Mouse (Mus musculus): ENCODE data around the gene Ncaph2. TPM values are rescaled to one million over a fixed set of nuclear protein-coding genes. Genes with fewer than 3 reads are reported as not detected.

Gene Ncaph2
- polyA plus RNA-seq, 1 experiment from 2014 or later, result 65.2 TPM

DNA sequence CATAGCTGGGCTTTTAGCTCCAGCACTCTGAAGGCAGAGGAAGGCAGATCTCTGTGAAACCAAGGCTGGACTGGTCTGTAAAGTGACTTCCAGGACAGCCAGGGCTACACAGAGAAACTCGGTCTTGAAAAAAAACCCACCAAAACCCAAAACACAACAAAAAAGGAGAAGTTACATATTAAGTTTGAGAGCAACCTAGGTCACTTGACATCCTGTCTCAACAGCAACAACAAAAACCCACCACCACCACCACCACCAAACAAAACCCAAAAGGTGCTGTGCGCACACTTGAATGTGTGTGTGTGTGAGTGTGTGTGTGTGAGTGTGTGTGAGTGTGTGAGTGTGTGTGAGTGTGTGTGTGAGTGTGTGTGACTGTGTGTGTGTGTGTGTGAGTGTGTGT, 15.8 kb upstream of the Ncaph2 start:
- no peak overlapping the region for H3K9ac ChIP-seq (ENCODE audit: low read depth, low read length)
- no peak overlapping the region for H3K27ac ChIP-seq (ENCODE audit: low read depth, low read length)
- no peaks in the 10 kb centered on the region for H3K4me1 ChIP-seq (replicated peaks; ENCODE audit: control insufficient read depth, insufficient read depth, low read length)
- no peak overlapping the region for H3K4me3 ChIP-seq (ENCODE audit: low read depth, low read length)
- no peak for ATAC-seq
- TF ChIP-seq CTCF (IDR thresholded peaks at IDR 0.05; ENCODE audit: low read depth), result no peak
- H3K36me3 ChIP-seq (ENCODE audit: control insufficient read depth, insufficient read depth), result no peaks in the 10 kb centered on the region
- no peaks in the 10 kb centered on the region for H3K27me3 ChIP-seq (replicated peaks; ENCODE audit: control insufficient read depth, insufficient read depth, low read length)
- no peak overlapping the region for H3K4me2 ChIP-seq (replicated peaks; ENCODE audit: low read depth)
- WGBS, result 92% methylated on average over 2 of the region's 2 CpGs
- no peaks in the 10 kb centered on the region for H3K9me3 ChIP-seq (ENCODE audit: control insufficient read depth)

DNA sequence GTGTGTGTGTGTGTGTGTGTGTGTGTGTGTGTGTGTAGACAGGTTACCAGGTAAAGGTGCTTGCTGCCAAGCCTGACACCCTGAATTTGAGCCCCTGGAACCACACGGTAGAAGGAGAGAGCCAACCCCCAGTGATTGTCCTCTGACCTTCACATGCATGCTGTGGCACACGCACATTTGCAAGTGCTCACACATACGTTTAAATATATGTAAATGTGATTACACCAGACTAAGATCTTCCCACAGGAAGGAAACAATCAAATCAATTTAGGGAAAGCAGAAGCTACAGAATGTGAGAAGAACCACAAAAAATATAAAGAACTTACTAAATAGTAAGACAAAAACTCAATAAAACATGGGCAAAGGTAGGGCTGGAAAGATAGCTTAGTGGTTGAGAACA, 15.4 kb upstream of the Ncaph2 start:
- no peaks in the 10 kb centered on the region for H3K4me1 ChIP-seq (replicated peaks; ENCODE audit: control insufficient read depth, insufficient read depth, low read length)
- 78% methylated on average over 3 of the region's 3 CpGs for WGBS
- no peak for TF ChIP-seq CTCF (IDR thresholded peaks at IDR 0.05; ENCODE audit: low read depth)
- ATAC-seq, result no peak
- no peak overlapping the region for H3K4me3 ChIP-seq (ENCODE audit: low read depth, low read length)
- H3K36me3 ChIP-seq (ENCODE audit: control insufficient read depth, insufficient read depth), result no peaks in the 10 kb centered on the region
- H3K9me3 ChIP-seq (ENCODE audit: control insufficient read depth), result no peaks in the 10 kb centered on the region
- no peak overlapping the region for H3K4me2 ChIP-seq (replicated peaks; ENCODE audit: low read depth)
- H3K9ac ChIP-seq (ENCODE audit: low read depth, low read length), result no peak overlapping the region
- H3K27ac ChIP-seq (ENCODE audit: low read depth, low read length), result no peak overlapping the region
- H3K27me3 ChIP-seq (replicated peaks; ENCODE audit: control insufficient read depth, insufficient read depth, low read length), result no peaks in the 10 kb centered on the region

DNA sequence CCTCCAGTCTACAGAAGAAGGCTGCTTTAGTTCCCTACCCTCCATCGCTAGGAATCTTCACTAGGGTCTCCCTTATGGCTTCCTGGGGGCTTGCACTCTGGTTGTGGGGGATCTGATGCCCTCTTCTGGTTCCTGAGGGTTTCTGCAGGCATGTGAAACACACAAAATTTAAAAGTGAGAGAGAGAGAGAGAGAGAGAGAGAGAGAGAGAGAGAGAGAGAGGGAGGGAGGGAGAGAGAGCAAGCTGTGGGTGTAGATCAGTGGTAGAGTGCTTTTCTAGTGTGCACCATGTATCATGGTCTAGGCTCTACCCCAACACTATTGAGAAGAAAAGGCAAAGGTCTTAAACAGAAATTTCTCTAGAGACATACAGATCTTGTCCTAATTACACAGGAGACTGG, 13.8 kb upstream of the Ncaph2 start:
- Histone ChIP-seq H3K27ac (ENCODE audit: low read depth, low read length) (no peak overlapping the region), H3K9ac (ENCODE audit: low read depth, low read length) (no peak overlapping the region), H3K27me3 (replicated peaks; ENCODE audit: control insufficient read depth, insufficient read depth, low read length) (no peaks in the 10 kb centered on the region), H3K36me3 (ENCODE audit: control insufficient read depth, insufficient read depth) (no peaks in the 10 kb centered on the region), H3K9me3 (ENCODE audit: control insufficient read depth) (no peaks in the 10 kb centered on the region), H3K4me3 (ENCODE audit: low read depth, low read length) (no peak overlapping the region), H3K4me2 (replicated peaks; ENCODE audit: low read depth) (no peak overlapping the region), H3K4me1 (replicated peaks; ENCODE audit: control insufficient read depth, insufficient read depth, low read length) (no peaks in the 10 kb centered on the region)
- no peak for TF ChIP-seq CTCF (IDR thresholded peaks at IDR 0.05; ENCODE audit: low read depth)
- WGBS, result 43% methylated on average over 1 of the region's 1 CpGs
- no peak for ATAC-seq

DNA sequence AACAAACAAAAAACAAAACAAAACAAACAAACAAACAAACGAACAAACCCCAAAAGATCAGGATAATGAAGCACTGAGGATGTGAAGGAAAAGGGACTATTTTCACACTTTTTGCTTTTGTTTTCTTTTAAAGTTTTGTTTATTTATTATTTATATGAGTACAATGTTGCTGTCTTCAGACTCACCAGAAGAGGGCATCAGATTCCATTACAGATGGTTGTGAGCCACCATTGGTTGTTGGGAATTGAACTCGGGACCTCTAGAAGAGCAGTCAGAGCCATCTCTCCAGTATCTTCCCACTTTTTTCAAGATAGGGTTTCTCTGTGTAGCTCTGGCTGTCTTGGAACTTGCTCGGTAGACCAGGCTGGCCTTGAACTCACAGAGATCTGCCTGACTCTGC, 12.2 kb upstream of the Ncaph2 start:
- Histone ChIP-seq H3K36me3 (ENCODE audit: control insufficient read depth, insufficient read depth) (no peaks in the 10 kb centered on the region), H3K9ac (ENCODE audit: low read depth, low read length) (no peak overlapping the region), H3K27me3 (replicated peaks; ENCODE audit: control insufficient read depth, insufficient read depth, low read length) (no peaks in the 10 kb centered on the region), H3K4me1 (replicated peaks; ENCODE audit: control insufficient read depth, insufficient read depth, low read length) (no peaks in the 10 kb centered on the region), H3K4me3 (ENCODE audit: low read depth, low read length) (no peak overlapping the region), H3K4me2 (replicated peaks; ENCODE audit: low read depth) (no peak overlapping the region), H3K9me3 (ENCODE audit: control insufficient read depth) (no peaks in the 10 kb centered on the region), H3K27ac (ENCODE audit: low read depth, low read length) (no peak overlapping the region)
- TF ChIP-seq CTCF (IDR thresholded peaks at IDR 0.05; ENCODE audit: low read depth), result peak; percentile 46
- WGBS, result 85% methylated on average over 3 of the region's 3 CpGs
- ATAC-seq, result no peak

- 81% methylated on average over 5 of the region's 5 CpGs for WGBS
- no peak for TF ChIP-seq CTCF (IDR thresholded peaks at IDR 0.05; ENCODE audit: low read depth)
- no peaks in the 10 kb centered on the region for H3K27me3 ChIP-seq (replicated peaks; ENCODE audit: control insufficient read depth, insufficient read depth, low read length)
- no peak overlapping the region; the same call in 1 of the 2 replicates for H3K27ac ChIP-seq (ENCODE audit: low read depth, low read length)
- peaks cover 27% of the 10 kb centered on the region for H3K36me3 ChIP-seq (ENCODE audit: control insufficient read depth, insufficient read depth)
- no peak overlapping the region for H3K9ac ChIP-seq (ENCODE audit: low read depth, low read length)
- no peak overlapping the region for H3K4me2 ChIP-seq (replicated peaks; ENCODE audit: low read depth)
- ATAC-seq, result no peak
- no peak overlapping the region for H3K4me3 ChIP-seq (ENCODE audit: low read depth, low read length)
- no peaks in the 10 kb centered on the region for H3K4me1 ChIP-seq (replicated peaks; ENCODE audit: control insufficient read depth, insufficient read depth, low read length)
- H3K9me3 ChIP-seq (ENCODE audit: control insufficient read depth), result no peaks in the 10 kb centered on the region
Measured at GRCm38 (mm10) chr15:89350447-89350846, 5.1 kb upstream of the Ncaph2 start.

- ATAC-seq, result no peak
- H3K9ac ChIP-seq (ENCODE audit: low read depth, low read length), result no peak overlapping the region
Measured at GRCm38 (mm10) chr15:89351302-89351701, 4.2 kb upstream of the Ncaph2 start.

DNA sequence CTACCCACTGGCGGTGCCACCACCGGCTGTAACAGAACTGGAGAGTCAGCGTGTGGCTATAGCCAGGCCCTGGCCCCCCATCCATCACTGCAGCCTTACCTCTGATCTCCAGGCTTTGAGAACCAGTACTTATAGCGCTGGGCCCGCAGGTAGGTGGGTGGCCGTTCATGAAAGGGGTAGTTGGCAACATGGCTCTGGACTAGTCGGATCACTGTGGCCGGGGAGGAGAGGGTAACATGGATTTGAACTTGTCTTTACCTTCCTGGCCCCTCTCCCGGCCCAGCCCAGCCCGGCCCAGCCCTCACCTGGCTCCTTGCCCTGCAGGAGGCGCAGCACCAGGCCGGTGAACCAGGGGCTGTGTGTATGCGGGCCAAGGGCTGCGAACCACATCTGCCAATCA, 3.5 kb upstream of the Ncaph2 start:
- no peak overlapping the region for H3K9ac ChIP-seq (ENCODE audit: low read depth, low read length)
- 90% methylated on average over 14 of the region's 14 CpGs for WGBS
- TF ChIP-seq CTCF (IDR thresholded peaks at IDR 0.05; ENCODE audit: low read depth), result no peak

More at GRCm38 (mm10) chr15:89351302-89351701, 4.2 kb upstream of the Ncaph2 start:
- 88% methylated on average over 15 of the region's 15 CpGs for WGBS
- Histone ChIP-seq H3K27me3 (replicated peaks; ENCODE audit: control insufficient read depth, insufficient read depth, low read length) (no peaks in the 10 kb centered on the region), H3K4me1 (replicated peaks; ENCODE audit: control insufficient read depth, insufficient read depth, low read length) (no peaks in the 10 kb centered on the region), H3K4me2 (replicated peaks; ENCODE audit: low read depth) (no peak overlapping the region), H3K36me3 (ENCODE audit: control insufficient read depth, insufficient read depth) (peaks cover 27% of the 10 kb centered on the region), H3K9me3 (ENCODE audit: control insufficient read depth) (no peaks in the 10 kb centered on the region), H3K4me3 (ENCODE audit: low read depth, low read length) (no peak overlapping the region), H3K27ac (ENCODE audit: low read depth, low read length) (no peak overlapping the region)
- no peak for TF ChIP-seq CTCF (IDR thresholded peaks at IDR 0.05; ENCODE audit: low read depth)

More for the DNA sequence above, 3.5 kb upstream of the Ncaph2 start:
- ATAC-seq, result no peak
- H3K36me3 ChIP-seq (ENCODE audit: control insufficient read depth, insufficient read depth), result peaks cover 27% of the 10 kb centered on the region
- no peaks in the 10 kb centered on the region for H3K27me3 ChIP-seq (replicated peaks; ENCODE audit: control insufficient read depth, insufficient read depth, low read length)
- no peaks in the 10 kb centered on the region for H3K9me3 ChIP-seq (ENCODE audit: control insufficient read depth)
- H3K4me2 ChIP-seq (replicated peaks; ENCODE audit: low read depth), result no peak overlapping the region
- H3K4me1 ChIP-seq (replicated peaks; ENCODE audit: control insufficient read depth, insufficient read depth, low read length), result 0 out of 2 replicates have a peak, but pooled peaks cover 3% of the 10 kb centered on the region
- no peak overlapping the region for H3K27ac ChIP-seq (ENCODE audit: low read depth, low read length)
- H3K4me3 ChIP-seq (ENCODE audit: low read depth, low read length), result no peak overlapping the region

All from intestine, postnatal 0 days (tissue).